Mouse (Mus musculus): ENCODE measurements around the gene Svs6. TPM values are rescaled to one million over a fixed set of nuclear protein-coding genes. Genes with fewer than 3 reads are reported as not detected.

The Svs6 gene
- total RNA-seq, 2 experiments from 2014 or later, result not detected

Small RNAs within 50 kb of the gene (microRNA-seq; reads per million reads assigned to microRNA genes)
- 0 reads per million in 2 experiments for gene Mir7678

Other genes starting within 250 kb of the Svs6 start
- gene Stk4, start 246.4 kb upstream of the Svs6 start, total RNA-seq (2021), result 1 to 10 TPM; 6.1 to 9.8 TPM
- gene Tomm34, start 245.6 kb upstream of the Svs6 start, total RNA-seq (2021), result 10 to 100 TPM; 10.4 to 11.4 TPM
- gene Kcns1, start 145.6 kb upstream of the Svs6 start, total RNA-seq (2021), result under 1 TPM; 0.46 to 0.67 TPM
- gene Wfdc5, start 134.0 kb upstream of the Svs6 start, total RNA-seq (2021), result under 1 TPM in 1 of 2 experiments, not detected in 1; 0.20 TPM
- gene Wfdc12, start 126.1 kb upstream of the Svs6 start, total RNA-seq (2021), result not detected
- not detected for gene Wfdc15a, start 116.6 kb upstream of the Svs6 start, total RNA-seq (2021)
- gene Wfdc15b, start 95.1 kb upstream of the Svs6 start, total RNA-seq (2021), result not detected
- gene Svs2, start 78.3 kb upstream of the Svs6 start, total RNA-seq (2021), result not detected
- not detected for gene Svs3b, start 60.1 kb upstream of the Svs6 start, total RNA-seq (2021)
- not detected for gene Svs4, start 38.3 kb upstream of the Svs6 start, total RNA-seq (2021)
- gene Svs3a, start 27.5 kb upstream of the Svs6 start, total RNA-seq (2021), result not detected
- gene Svs5, start 16.0 kb downstream of the Svs6 start, total RNA-seq (2021), result not detected
- gene Slpi, start 72.3 kb downstream of the Svs6 start, total RNA-seq (2021), result 1 to 10 TPM in 1 of 2 experiments, not detected in 1; 1.1 TPM
- not detected for gene Rbpjl, start 86.4 kb downstream of the Svs6 start, total RNA-seq (2021)
- gene Matn4, start 88.4 kb downstream of the Svs6 start, total RNA-seq (2021), result 1 to 10 TPM; 1.5 to 1.7 TPM
- gene Sdc4, start 127.1 kb downstream of the Svs6 start, total RNA-seq (2021), result 10 to 100 TPM; 36.5 to 50.3 TPM
- 10 to 100 TPM; 17.2 to 20.3 TPM for gene Sys1, start 140.2 kb downstream of the Svs6 start, total RNA-seq (2021)
- 1 to 10 TPM; 2.5 to 5.3 TPM for gene Gm20458, start 144.2 kb downstream of the Svs6 start, total RNA-seq (2021)
- gene Trp53tg5, start 157.0 kb downstream of the Svs6 start, total RNA-seq (2021), result not detected
- 10 to 100 TPM; 24.6 to 25.8 TPM for gene Dbndd2, start 169.4 kb downstream of the Svs6 start, total RNA-seq (2021)
- 10 to 100 TPM; 31.8 to 32.5 TPM for gene Pigt, start 180.8 kb downstream of the Svs6 start, total RNA-seq (2021)
- gene Wfdc2, start 245.7 kb downstream of the Svs6 start, total RNA-seq (2021), result under 1 TPM in 1 of 2 experiments, not detected in 1; 0.71 TPM